Mouse (Mus musculus) right cerebral cortex, postnatal 4 days (tissue): ENCODE data around the gene Olfr1231.

ENCODE experiments used
- DNase-seq: peaks from one replicate; pipeline ENCODE4 v3.0.0-alpha.2; 2022

Olfr1231 gene

GRCm38 (mm10) chr2:89306974-89307373 lies at the start of gene Olfr1231:
TSS of gene Olfr1231 (minus strand) at chr2:89307074.
- no peak for DNase-seq

- DNase-seq = no peak
These were observed 35.4 kb upstream of the Olfr1231 start, which contains the start of gene Olfr1233 for GRCm38 (mm10) chr2:89342298-89342697. TSS of gene Olfr1233 (minus strand) at chr2:89342398.

- no peak for DNase-seq
These were observed 22.7 kb upstream of the Olfr1231 start, which contains the start of gene Olfr1232 for GRCm38 (mm10) chr2:89329575-89329974. TSS of gene Olfr1232 (minus strand) at chr2:89329675.

- no peak for DNase-seq
These were observed 9.7 kb downstream of the Olfr1231 start, which contains the start of gene Olfr1230 for GRCm38 (mm10) chr2:89297168-89297567. TSS of gene Olfr1230 (minus strand) at chr2:89297268.

- DNase-seq = no peak
These were observed 19.0 kb downstream of the Olfr1231 start, which contains the start of gene Olfr1229 for GRCm38 (mm10) chr2:89287914-89288313. TSS of gene Olfr1229 (minus strand) at chr2:89288014.

GRCm38 (mm10) chr2:89253962-89254361 lies 52.9 kb downstream of the Olfr1231 start, which contains the start of gene Olfr1228:
TSS of gene Olfr1228 (minus strand) at chr2:89254062.
- no peak for DNase-seq
